In the genomic region with DNA sequence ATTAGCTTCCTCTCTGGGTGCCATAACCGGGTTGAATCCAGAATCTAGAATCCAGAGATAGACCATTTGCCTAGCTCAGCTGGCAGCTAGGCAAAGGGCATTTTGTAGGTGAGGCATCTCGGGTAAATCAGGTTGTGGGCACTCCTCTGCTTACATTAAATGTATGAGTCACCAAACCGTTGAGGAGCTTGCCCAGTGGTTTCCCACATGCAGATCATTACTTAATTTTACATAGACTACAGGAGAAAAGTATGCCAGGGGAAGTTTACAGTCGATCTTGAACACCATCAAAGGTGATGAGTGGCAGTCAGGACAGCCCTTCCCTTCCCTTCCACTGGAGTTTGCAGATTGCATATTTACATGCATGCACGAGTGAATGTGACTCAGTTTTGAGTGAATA, we compare ENCODE assay signal across 17 mouse cellular contexts.
"Had no signal": no experiment of that assay in that cellular context is flagged by ENCODE, and none has a peak within 500 bp of the region (broad histone marks: within the 10 kb centered on the region; RNA-seq: fewer than 3 reads in every experiment).

No protein-coding gene starts in this region.

- H3K9me3 ChIP-seq: lung, embryonic 15.5 days; megakaryocyte, embryonic 14.5 days; midbrain, embryonic 15.5 days; neural tube, embryonic 12.5 days; stomach, embryonic 15.5 days had no signal

- H3K4me2 ChIP-seq: lung, embryonic 15.5 days; midbrain, embryonic 11.5 days; midbrain, embryonic 13.5 days; midbrain, embryonic 15.5 days; neural tube, embryonic 12.5 days; stomach, embryonic 15.5 days had no signal

- H3K9ac ChIP-seq: liver, postnatal 0 days; lung, embryonic 15.5 days; midbrain, embryonic 13.5 days; midbrain, embryonic 15.5 days; neural tube, embryonic 12.5 days; stomach, embryonic 15.5 days had no signal

- H3K27ac ChIP-seq: lung, embryonic 15.5 days; macrophage; midbrain, embryonic 13.5 days; midbrain, embryonic 15.5 days; neural tube, embryonic 12.5 days; stomach, embryonic 15.5 days; stomach, postnatal 0 days had no signal

- H3K4me3 ChIP-seq: lung, embryonic 15.5 days; megakaryocyte, embryonic 14.5 days; midbrain, embryonic 13.5 days; midbrain, embryonic 15.5 days; neural tube, embryonic 12.5 days; stomach, embryonic 15.5 days had no signal

- H3K36me3 ChIP-seq: lung, embryonic 15.5 days; midbrain, embryonic 13.5 days; midbrain, embryonic 15.5 days; neural tube, embryonic 12.5 days; stomach, embryonic 15.5 days had no signal

- H3K27me3 ChIP-seq: lung, embryonic 15.5 days; megakaryocyte, embryonic 14.5 days; midbrain, embryonic 13.5 days; midbrain, embryonic 15.5 days; neural tube, embryonic 12.5 days; stomach, embryonic 15.5 days had no signal

- DNase-seq: liver, postnatal 0 days; lung, adult 2 months; lung, postnatal 14 days; lung, postnatal 36 days; right cerebral cortex, postnatal 14 days; thymus, adult 2 months; thymus, postnatal 25 days; thymus, postnatal 4 days had no signal

- H3K4me1 ChIP-seq: lung, embryonic 15.5 days; megakaryocyte, embryonic 14.5 days; neural tube, embryonic 12.5 days; stomach, embryonic 15.5 days had no signal
